Mouse (Mus musculus): ENCODE measurements around the gene Cdc25b. TPM values are rescaled to one million over a fixed set of nuclear protein-coding genes. Genes with fewer than 3 reads are reported as not detected.

Gene Cdc25b
- polyA plus RNA-seq, 1 experiment from 2014 or later: 23.9 TPM

GRCm38 (mm10) chr2:131166172-131166571 is 20.6 kb upstream of the Cdc25b start:
- H3K4me1 ChIP-seq: peaks cover under 1% of the 10 kb centered on the region
- no peak for ATAC-seq (replicated peaks)
- 0 out of 2 replicates have a peak, but pooled peaks cover 4% of the 10 kb centered on the region for H3K9me3 ChIP-seq
- no peak overlapping the region for H3K4me2 ChIP-seq
- H3K27ac ChIP-seq: no peak overlapping the region
- no peak overlapping the region for H3K4me3 ChIP-seq
- H3K9ac ChIP-seq: no peak overlapping the region
- no peaks in the 10 kb centered on the region for H3K36me3 ChIP-seq (replicated peaks)
- WGBS: 89% methylated on average over 2 of the region's 2 CpGs
- H3K27me3 ChIP-seq (replicated peaks): 0 out of 2 replicates have a peak, but pooled peaks cover 3% of the 10 kb centered on the region

DNA sequence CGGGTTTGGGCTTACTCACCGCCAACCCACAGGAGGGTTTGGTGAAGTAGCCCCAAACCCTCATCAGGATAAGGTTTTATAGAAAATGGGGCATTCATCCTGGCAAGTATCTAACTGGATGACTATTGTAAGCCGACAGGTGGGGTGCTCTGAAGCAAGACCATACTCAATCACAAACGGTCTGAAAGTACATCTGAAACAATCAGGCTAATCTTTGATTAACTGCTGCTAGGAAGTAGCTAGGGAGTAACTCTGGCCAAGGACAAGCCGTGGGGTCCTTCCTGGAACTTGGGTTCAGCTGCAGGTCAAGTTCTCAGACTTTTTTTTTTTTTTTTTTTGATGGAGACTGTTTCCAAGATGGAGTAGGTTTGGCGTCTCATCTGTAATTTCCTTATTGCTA is 18.8 kb upstream of the Cdc25b start:
- no peak overlapping the region for H3K4me3 ChIP-seq
- H3K9ac ChIP-seq: no peak overlapping the region
- no peaks in the 10 kb centered on the region for H3K36me3 ChIP-seq (replicated peaks)
- H3K27me3 ChIP-seq (replicated peaks): peaks cover 21% of the 10 kb centered on the region
- ATAC-seq (replicated peaks): no peak
- H3K4me2 ChIP-seq: no peak overlapping the region
- peaks cover 6% of the 10 kb centered on the region; the same call in 1 of the 2 replicates for H3K4me1 ChIP-seq
- WGBS: 84% methylated on average over 6 of the region's 6 CpGs
- no peak overlapping the region for H3K27ac ChIP-seq
- 0 out of 2 replicates have a peak, but pooled peaks cover 4% of the 10 kb centered on the region for H3K9me3 ChIP-seq

DNA sequence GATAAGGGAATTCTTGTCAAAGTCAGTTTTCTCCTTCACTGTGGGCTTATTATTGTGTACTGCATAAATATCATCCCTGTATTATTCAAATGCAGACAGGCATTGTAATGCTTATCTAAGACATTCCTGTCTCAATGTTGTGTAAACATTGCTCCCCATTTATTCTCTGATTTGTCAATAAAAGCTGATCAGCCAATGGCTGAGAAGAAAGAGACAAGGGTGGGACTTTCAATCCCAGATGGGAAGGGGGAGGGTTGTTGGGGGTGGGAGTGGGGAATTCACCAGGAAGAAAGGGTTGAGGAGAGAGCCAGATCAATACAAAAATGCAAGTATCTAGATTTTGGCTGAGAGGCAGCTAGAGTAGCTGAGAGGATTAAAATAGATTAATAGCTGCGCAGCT is 17.8 kb upstream of the Cdc25b start:
- Histone ChIP-seq H3K27ac (no peak overlapping the region), H3K4me2 (no peak overlapping the region), H3K9me3 (0 out of 2 replicates have a peak, but pooled peaks cover 4% of the 10 kb centered on the region), H3K36me3 (replicated peaks) (no peaks in the 10 kb centered on the region), H3K27me3 (replicated peaks) (peaks cover 24% of the 10 kb centered on the region), H3K4me3 (no peak overlapping the region), H3K9ac (no peak overlapping the region), H3K4me1 (peaks cover 12% of the 10 kb centered on the region)
- 47% methylated on average over 1 of the region's 1 CpGs for WGBS
- ATAC-seq (replicated peaks): no peak

DNA sequence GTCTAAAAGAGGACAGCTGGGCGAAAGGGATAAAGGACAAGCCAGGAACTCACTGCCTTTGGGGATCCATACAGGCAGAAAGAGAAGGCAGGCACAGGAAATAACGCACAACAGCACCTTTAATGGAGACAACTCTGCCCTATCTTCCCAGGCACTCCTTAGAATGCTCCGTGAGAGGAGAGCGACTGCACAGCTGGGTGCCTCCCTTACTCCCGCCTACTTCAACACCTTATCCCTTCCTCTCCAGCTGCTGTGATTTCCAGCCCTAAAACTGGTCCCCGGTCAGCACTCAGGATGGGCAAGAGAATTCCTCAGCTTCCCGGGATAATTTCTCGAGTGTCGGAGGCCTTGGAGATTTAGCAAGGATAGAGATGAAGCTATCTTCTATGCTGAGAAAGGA is 15.8 kb upstream of the Cdc25b start:
- H3K4me1 ChIP-seq: peaks cover 30% of the 10 kb centered on the region
- H3K4me2 ChIP-seq: peak overlapping the region; percentile 15; the same call in 1 of the 2 replicates
- no peak overlapping the region for H3K9ac ChIP-seq
- ATAC-seq (replicated peaks): no peak
- WGBS: 21% methylated on average over 9 of the region's 9 CpGs
- no peaks in the 10 kb centered on the region for H3K36me3 ChIP-seq (replicated peaks)
- H3K27ac ChIP-seq: no peak overlapping the region
- H3K9me3 ChIP-seq: no peaks in the 10 kb centered on the region
- peaks cover 24% of the 10 kb centered on the region for H3K27me3 ChIP-seq (replicated peaks)
- no peak overlapping the region for H3K4me3 ChIP-seq

DNA sequence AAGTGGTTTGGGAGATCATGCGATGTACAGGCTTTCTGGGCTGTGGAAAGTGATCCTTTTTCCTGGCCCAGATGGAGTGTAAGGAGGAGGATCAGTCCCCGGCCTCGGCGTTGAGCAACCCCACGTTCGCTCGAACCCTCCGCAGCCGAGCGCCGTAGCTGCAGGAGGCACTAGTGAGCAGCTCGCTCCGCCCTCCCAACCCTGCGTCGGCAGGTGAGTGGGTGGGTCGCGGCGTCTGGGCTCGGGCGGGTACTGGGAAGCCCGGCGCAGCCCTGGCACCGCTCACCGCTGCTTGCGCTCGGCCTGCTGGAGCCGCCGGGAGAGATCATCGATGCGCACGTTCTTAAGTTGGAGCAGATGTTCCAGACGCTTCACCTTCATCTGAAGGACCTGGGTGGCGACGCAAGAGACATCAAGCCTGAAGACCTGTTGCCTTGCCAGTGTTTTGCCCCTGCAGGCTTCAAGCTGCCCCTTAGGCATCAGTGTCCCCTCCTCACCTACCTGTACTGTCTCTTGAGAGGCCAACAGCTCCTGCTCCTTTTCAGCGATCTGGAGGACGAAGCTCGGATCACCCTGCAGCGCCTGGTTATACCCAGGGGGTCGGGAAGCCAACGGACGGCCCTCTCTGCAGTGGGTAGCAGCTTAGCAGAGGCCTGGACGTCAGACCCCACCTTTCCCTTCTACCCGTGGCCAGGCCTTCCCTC is 15.2 kb upstream of the Cdc25b start:
- WGBS: 15% methylated on average over 43 of the region's 43 CpGs
- H3K9ac ChIP-seq: no peak overlapping the region
- ATAC-seq (replicated peaks): no peak

DNA sequence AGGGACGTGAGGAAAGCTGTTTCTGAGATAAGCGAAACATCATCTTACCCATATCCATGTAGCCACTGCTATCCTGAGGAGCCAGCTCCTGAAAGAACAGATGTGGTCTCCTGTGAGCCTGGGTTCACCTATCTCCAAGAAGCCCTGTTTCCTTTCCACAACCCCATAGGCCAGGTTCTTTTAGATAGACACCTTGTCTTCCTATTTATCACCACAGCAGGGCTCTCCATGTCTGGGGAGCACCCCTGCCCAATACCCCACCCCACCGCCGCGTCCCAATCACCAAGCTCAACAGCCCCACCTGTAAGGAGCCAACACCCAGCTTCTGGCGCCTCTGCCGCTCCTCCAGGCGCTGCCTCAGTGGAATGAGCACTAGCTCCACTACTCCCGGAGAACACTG is 14.4 kb upstream of the Cdc25b start:
- no peak for ATAC-seq (replicated peaks)
- Histone ChIP-seq H3K27me3 (replicated peaks) (peaks cover 24% of the 10 kb centered on the region), H3K9ac (no peak overlapping the region), H3K4me3 (no peak overlapping the region), H3K4me2 (no peak overlapping the region), H3K36me3 (replicated peaks) (no peaks in the 10 kb centered on the region), H3K9me3 (no peaks in the 10 kb centered on the region), H3K27ac (no peak overlapping the region), H3K4me1 (peaks cover 41% of the 10 kb centered on the region)
- WGBS: 46% methylated on average over 9 of the region's 9 CpGs

More for the DNA sequence above, 15.2 kb upstream of the Cdc25b start:
- H3K27me3 ChIP-seq (replicated peaks): peaks cover 24% of the 10 kb centered on the region
- no peaks in the 10 kb centered on the region for H3K36me3 ChIP-seq (replicated peaks)
- no peak overlapping the region for H3K4me3 ChIP-seq
- H3K4me1 ChIP-seq: peaks cover 34% of the 10 kb centered on the region
- H3K4me2 ChIP-seq: peak overlapping the region; percentile 15
- H3K9me3 ChIP-seq: no peaks in the 10 kb centered on the region
- H3K27ac ChIP-seq: no peak overlapping the region

GRCm38 (mm10) chr2:131174700-131175099 is 12.0 kb upstream of the Cdc25b start:
- no peaks in the 10 kb centered on the region for H3K9me3 ChIP-seq
- H3K27ac ChIP-seq: 0 out of 2 replicates have a peak overlapping the region, but pooled peaks have one; percentile 42
- WGBS: 5% methylated on average over 11 of the region's 11 CpGs
- H3K4me1 ChIP-seq: peaks cover 59% of the 10 kb centered on the region
- peaks cover 24% of the 10 kb centered on the region for H3K27me3 ChIP-seq (replicated peaks)
- H3K4me3 ChIP-seq: peak overlapping the region; percentile 46
- peak; percentile 57 for ATAC-seq (replicated peaks)
- H3K4me2 ChIP-seq: peak overlapping the region; percentile 87
- peak overlapping the region; percentile 23; the same call in 1 of the 2 replicates for H3K9ac ChIP-seq
- no peaks in the 10 kb centered on the region for H3K36me3 ChIP-seq (replicated peaks)

DNA sequence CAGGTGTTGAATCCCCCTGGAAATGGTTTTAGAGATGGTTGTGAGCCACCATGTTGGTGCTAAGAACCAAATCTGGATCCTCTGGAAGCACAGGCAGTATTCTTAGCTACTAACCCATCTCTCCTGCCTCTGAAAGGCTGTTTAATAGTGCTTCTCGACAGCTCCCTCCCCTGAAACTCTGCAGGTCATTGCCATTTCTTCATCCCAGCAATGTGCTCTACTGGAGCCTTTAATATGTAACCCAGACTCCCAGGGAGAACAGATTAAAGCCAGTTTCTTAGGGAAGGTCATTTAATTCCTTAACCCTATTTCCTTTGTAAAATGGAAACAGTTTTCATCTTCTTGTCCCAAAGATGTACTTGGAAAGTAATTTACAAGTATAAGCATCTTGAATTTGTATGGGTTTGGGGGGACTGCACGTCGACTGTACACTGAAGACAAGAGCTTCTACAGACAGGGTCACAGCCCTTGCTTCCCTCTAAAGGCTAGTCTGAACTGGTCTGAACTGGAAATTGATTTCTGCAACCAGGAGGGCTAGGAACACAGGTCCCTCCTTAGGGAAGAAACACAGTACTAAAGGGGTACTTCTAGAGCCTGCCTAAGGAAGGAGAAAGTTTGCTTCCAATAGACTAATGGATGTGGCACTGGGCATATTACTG is 11.3 kb upstream of the Cdc25b start:
- Histone ChIP-seq H3K9ac (no peak overlapping the region), H3K4me2 (no peak overlapping the region), H3K9me3 (no peaks in the 10 kb centered on the region), H3K36me3 (replicated peaks) (no peaks in the 10 kb centered on the region), H3K4me1 (peaks cover 59% of the 10 kb centered on the region), H3K27me3 (replicated peaks) (peaks cover 24% of the 10 kb centered on the region), H3K4me3 (no peak overlapping the region), H3K27ac (peak overlapping the region; percentile 42; the same call in 1 of the 2 replicates)
- 62% methylated on average over 3 of the region's 3 CpGs for WGBS
- no peak for ATAC-seq (replicated peaks)

DNA sequence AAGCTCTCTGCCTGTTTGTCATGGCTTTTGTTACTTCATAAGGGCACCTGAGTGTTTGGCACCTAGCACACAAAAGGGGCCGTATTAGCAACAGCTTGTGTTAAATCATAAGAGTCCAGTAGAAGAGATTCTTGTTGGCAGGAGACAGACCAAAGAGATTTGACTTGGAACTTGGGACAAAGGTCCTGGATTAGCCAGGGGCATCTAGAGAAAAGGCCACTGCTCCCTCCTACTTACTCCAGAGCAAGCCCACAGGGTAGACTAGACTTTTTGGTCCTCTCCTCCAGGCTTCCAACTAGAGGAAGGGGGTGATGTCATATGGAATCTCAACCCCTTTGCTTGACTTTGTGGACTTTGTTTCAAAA is 10.8 kb upstream of the Cdc25b start:
- Histone ChIP-seq H3K9ac (no peak overlapping the region), H3K27me3 (replicated peaks) (peaks cover 23% of the 10 kb centered on the region), H3K36me3 (replicated peaks) (no peaks in the 10 kb centered on the region), H3K4me3 (no peak overlapping the region), H3K27ac (no peak overlapping the region), H3K4me2 (no peak overlapping the region), H3K9me3 (no peaks in the 10 kb centered on the region), H3K4me1 (peaks cover 59% of the 10 kb centered on the region)
- no peak for ATAC-seq (replicated peaks)
- WGBS: 98% methylated on average over 1 of the region's 1 CpGs

GRCm38 (mm10) chr2:131176491-131176890 is 10.3 kb upstream of the Cdc25b start:
- WGBS: 72% methylated on average over 5 of the region's 5 CpGs

DNA sequence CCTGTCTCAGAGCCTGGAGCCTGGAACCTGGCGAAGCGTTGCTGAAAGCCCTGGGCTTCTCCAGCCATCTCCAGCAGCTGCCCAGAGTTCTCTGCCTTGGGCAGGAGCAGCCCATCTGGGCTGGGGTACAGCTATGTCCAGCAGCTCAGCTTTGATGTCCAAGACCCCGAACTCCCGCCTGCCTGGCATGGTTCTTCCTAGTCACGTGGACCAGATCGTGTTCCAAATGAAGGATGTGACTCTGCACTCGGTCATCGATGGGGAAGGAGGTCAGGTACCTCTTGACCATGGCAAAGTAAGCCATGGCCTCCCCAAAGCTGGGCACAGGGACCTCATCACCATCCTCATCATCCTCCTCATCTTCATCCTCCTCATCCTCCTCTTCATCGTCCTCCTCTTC is 8.8 kb upstream of the Cdc25b start:
- no peak for ATAC-seq (replicated peaks)
- Histone ChIP-seq H3K9me3 (no peaks in the 10 kb centered on the region), H3K9ac (peak overlapping the region; percentile 32; the same call in 1 of the 2 replicates), H3K4me3 (peak overlapping the region; percentile 64), H3K4me1 (peaks cover 53% of the 10 kb centered on the region), H3K27ac (no peak overlapping the region), H3K27me3 (replicated peaks) (peaks cover 3% of the 10 kb centered on the region; the same call in 1 of the 2 replicates), H3K36me3 (replicated peaks) (no peaks in the 10 kb centered on the region), H3K4me2 (peak overlapping the region; percentile 97)
- WGBS: 87% methylated on average over 9 of the region's 9 CpGs

More at GRCm38 (mm10) chr2:131176491-131176890, 10.3 kb upstream of the Cdc25b start:
- peaks cover 17% of the 10 kb centered on the region for H3K27me3 ChIP-seq (replicated peaks)
- no peak overlapping the region for H3K27ac ChIP-seq
- H3K4me3 ChIP-seq: no peak overlapping the region
- peak overlapping the region; percentile 97 for H3K4me2 ChIP-seq
- H3K4me1 ChIP-seq: peaks cover 56% of the 10 kb centered on the region
- H3K9ac ChIP-seq: no peak overlapping the region
- ATAC-seq (replicated peaks): no peak
- no peaks in the 10 kb centered on the region for H3K36me3 ChIP-seq (replicated peaks)
- no peaks in the 10 kb centered on the region for H3K9me3 ChIP-seq

- 0 out of 2 replicates have a peak, but pooled peaks have one; percentile 2 for ATAC-seq (replicated peaks)
- 20% methylated on average over 26 of the region's 26 CpGs for WGBS
- H3K4me2 ChIP-seq: peak overlapping the region; percentile 97
- H3K27me3 ChIP-seq (replicated peaks): no peaks in the 10 kb centered on the region
- H3K4me1 ChIP-seq: peaks cover 48% of the 10 kb centered on the region
- H3K27ac ChIP-seq: peak overlapping the region; percentile 96
- no peaks in the 10 kb centered on the region for H3K36me3 ChIP-seq (replicated peaks)
- H3K9ac ChIP-seq: peak overlapping the region; percentile 96
- H3K9me3 ChIP-seq: no peaks in the 10 kb centered on the region
- peak overlapping the region; percentile 64 for H3K4me3 ChIP-seq
These were observed 7.9 kb upstream of the Cdc25b start for GRCm38 (mm10) chr2:131178828-131179245.

All from midbrain, embryonic 15.5 days (tissue).